Mouse (Mus musculus) ovary, postnatal 14 days (tissue): ENCODE data around the gene Slc31a2.

Experiments
- DNase-seq: peaks from one replicate; pipeline ENCODE4 v3.0.0; 2022; ENCODE audit warnings: low spot score

Slc31a2 gene

DNA sequence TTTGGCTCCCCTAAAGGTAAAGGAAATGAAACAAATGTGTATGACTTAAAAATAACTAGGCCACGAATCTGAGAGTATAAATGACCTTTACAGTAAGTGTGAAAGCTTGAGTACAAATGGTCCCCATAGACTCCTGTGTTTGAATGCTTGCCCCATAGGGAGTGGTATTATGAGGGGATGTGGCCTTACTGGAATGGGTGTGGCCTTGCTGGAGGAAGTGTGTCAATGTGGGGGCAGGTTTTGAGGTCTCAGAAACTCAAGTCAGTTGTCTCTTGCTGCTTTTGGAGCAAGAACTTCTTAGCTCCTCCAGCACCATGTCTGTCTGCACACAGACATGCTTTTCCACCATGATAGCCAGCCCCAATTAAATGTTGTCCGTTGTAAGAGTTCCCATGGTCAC, 54.1 kb downstream of the Slc31a2 start:
- no peak for DNase-seq

DNA sequence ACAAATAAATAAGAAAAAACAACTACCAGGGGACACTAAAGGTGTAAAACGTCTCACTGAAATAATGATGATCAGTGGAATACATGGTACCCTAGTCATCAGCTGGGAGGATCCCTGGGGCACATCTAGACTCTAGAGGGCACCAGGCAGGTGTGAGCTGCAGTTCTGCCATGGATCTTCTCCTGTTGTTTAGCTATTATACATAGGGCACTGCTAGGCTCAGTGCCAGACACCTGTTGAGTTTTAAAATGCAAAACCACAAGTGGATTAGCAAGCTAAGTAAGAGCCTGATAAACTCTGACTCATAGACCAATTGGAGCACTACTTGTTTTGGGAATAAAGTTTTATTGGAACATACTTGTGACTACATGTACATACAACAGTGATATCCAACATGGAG, 55.9 kb downstream of the Slc31a2 start:
- no peak for DNase-seq

GRCm38 (mm10) chr4:62322684-62323083, 60.3 kb downstream of the Slc31a2 start:
- DNase-seq: no peak

GRCm38 (mm10) chr4:62326111-62326510, 63.7 kb downstream of the Slc31a2 start:
- no peak for DNase-seq

DNA sequence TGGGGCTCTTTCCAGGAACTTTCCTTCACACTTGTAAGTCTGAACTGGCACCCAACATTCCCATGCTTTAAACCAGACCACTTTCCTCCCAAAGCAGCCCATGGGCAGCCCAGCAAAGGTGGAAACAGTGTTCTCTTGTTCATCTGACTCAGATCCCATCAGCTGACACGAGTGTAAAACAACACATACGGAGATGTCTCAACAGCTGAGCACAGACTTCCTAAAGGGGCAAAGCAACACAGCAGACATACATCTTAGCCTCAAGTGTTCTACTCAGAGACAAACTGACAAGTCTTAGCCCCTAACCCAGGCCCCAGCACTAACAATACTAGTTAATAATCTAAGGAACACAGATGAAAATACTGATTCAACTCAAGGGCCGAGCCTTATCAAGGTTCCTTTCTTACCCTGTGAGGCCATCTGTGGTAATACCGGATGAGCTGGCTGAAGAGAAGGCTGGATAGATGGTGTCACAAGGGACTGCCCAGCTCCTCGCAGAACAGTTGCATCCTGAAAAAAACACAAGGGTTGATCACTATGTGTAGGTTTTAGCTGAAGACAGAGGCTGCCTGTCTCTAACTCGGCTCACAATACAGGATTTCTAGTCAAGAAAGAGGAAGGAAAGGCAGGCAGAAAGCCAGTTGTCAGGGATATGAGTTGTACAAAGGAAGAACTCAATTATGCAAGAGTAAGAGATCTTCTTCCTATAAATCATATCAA, 66.7 kb downstream of the Slc31a2 start:
- no peak for DNase-seq

DNA sequence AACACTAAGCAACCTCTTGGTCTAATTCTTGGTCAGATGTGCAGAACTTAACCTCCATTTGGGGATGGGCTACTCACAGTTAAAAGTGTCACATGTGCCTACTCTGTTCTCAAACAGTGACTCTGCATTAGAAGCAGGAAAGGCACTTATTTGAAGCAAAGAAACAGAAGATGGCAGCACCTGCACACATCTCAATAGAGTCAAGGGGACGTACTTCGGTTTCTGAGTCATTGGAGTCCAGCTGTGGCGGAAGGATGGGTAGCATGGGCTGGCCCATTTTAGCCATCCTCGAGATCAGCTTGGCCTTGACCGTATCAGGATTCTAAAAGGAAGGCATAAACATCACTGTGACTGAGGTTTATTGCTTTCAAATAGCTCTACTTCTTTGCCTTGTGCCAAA, 69.6 kb downstream of the Slc31a2 start:
- DNase-seq: no peak

GRCm38 (mm10) chr4:62338536-62338935, 76.2 kb downstream of the Slc31a2 start:
- DNase-seq: no peak

DNA sequence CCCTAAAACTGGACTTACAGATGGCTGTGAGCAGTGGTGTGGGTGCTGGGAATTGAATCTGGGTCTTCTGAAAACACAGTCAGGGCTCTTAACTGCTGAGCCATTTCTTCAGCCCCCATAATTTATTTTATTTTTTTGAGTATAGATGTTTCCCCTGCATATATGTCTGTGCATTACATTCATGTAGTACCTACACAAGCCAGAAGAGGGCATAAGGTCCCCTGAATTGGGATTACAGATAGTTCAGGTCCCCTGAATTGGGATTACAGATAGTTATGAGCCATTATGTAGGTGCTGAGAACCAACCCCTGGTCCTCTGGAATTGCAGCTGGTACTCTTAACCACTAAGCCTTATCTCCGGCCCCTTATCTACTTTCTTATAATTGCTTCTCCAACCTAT, 81.6 kb downstream of the Slc31a2 start:
- no peak for DNase-seq

- DNase-seq: no peak
These were observed 83.5 kb downstream of the Slc31a2 start for GRCm38 (mm10) chr4:62345827-62346226.

DNA sequence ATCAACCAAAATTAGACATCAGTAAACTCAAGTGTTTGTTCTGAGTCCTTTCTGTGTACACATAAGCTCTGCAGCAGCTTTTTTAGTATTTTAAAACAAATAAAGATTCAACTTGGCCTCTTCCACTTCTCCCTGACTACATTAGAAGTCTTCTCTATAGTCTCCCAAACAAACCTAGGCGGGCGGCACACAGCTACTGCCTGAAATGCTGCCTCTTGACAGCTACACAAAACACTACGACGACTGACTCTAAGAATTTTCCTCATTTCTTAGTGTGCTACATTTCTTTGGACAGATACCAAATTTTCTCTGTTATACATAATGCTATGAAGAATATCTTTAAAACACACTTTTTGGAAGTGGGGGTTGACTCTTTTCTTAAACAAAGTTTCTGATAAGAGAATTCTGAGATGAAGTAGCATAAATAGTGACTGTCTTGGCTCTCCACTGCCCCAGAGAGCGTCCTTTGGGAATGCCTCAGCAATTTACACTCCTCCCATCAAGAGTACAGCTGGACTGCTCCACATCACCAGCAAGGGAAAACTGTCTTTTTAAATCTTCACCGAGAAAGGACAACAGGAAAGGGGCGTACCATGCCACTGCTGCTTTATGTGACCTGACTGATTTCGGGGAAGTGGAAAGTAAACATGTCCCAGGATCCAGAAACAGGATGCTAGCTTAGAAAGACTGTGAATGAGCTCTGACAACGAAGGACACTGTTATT, 85.4 kb downstream of the Slc31a2 start:
- DNase-seq: no peak
